In genomic region chr5:114087875-114088480, GRCm38 (mm10) we compare ENCODE assay signal across 15 mouse cellular contexts. TPM values are rescaled to one million over a fixed set of nuclear protein-coding genes. Genes with fewer than 3 reads are reported as not detected.
A peak's percentile ranks its signal among the peaks of the same experiment; 100 is the strongest.
DNase-seq lines count a peak whose midpoint lies in the region; TF ChIP-seq lines count a peak whose summit lies in the region.
"Had no signal": no experiment of that assay in that cellular context is flagged by ENCODE, and none has a peak within 500 bp of the region (broad histone marks: within the 10 kb centered on the region; RNA-seq: fewer than 3 reads in every experiment).

No protein-coding gene starts in this region.

- peak overlapping the region; percentile 74 for H3K27ac ChIP-seq in left cerebral cortex, adult 2 months
- H3K27ac ChIP-seq: embryonic facial prominence, embryonic 10.5 days; heart, adult 2 months; hindbrain, embryonic 15.5 days had no signal

- TF ChIP-seq CTCF in left cerebral cortex, adult 2 months (IDR thresholded peaks at IDR 0.05) = no peak

- intact Hi-C loops in left cerebral cortex, adult 2 months (cut with DNase I) = no loop called here
- intact Hi-C loops in heart, postnatal 25 days (cut with DNase I) = no loop called here

- DNase-seq in left cerebral cortex, adult 2 months (ENCODE audit: extremely low spot score in 1 of 2, low spot score in 2 of 2) = no peak
- DNase-seq in left cerebral cortex, adult 11 months (ENCODE audit: low spot score) = no peak
- peak; percentile 61 for DNase-seq in cerebellum, adult 11 months
- peak; percentile 71 to 77 for DNase-seq in cerebellum, postnatal 25 days
- DNase-seq in retina, postnatal 7 days (ENCODE audit: low read depth, low spot score) = peak; percentile 51
- no peak for DNase-seq in adrenal gland, adult 8-10 months
- DNase-seq in adrenal gland, postnatal 4 days (ENCODE audit: low spot score in 2 of 2) = no peak
- no peak for DNase-seq in heart, postnatal 25 days (ENCODE audit: low spot score)
- DNase-seq: adrenal gland, postnatal 10 days; heart, adult 2 months; kidney, adult 11 months; kidney, postnatal 10 days had no signal

- peak overlapping the region; percentile 19; the same call in 1 of the 2 replicates for H3K4me3 ChIP-seq in left cerebral cortex, adult 2 months
- H3K4me3 ChIP-seq: embryonic facial prominence, embryonic 10.5 days; erythroblast, embryonic 14.5 days; heart, adult 2 months; hindbrain, embryonic 15.5 days had no signal

RNA-seq across cellular contexts. Expression of gene Svop, which starts 3.4 kb away (rescaled TPM):
- 100 to 1,000 TPM; 172 to 190 TPM for total RNA-seq in left cerebral cortex, adult 2 months (2021)
- total RNA-seq in adrenal gland, adult 8-10 months (2022) = 1 to 10 TPM; 3.6 to 5.4 (median 4.9) TPM
- 1 to 10 TPM; 6.2 to 7.5 TPM for total RNA-seq in adrenal gland, postnatal 4 days (2021)
- not detected for total RNA-seq in heart, postnatal 25 days (2021)
- total RNA-seq: heart, adult 2 months had no signal

RNA-seq across cellular contexts. Expression of gene Usp30, which starts 22.7 kb away (rescaled TPM):
- total RNA-seq in left cerebral cortex, adult 2 months (2021) = 10 to 100 TPM; 39.4 to 42.1 TPM
- total RNA-seq in adrenal gland, adult 8-10 months (2022) = 10 to 100 TPM; 32.0 to 61.9 (median 50.0) TPM
- 10 to 100 TPM; 40.3 to 41.2 TPM for total RNA-seq in adrenal gland, postnatal 4 days (2021)
- 10 to 100 TPM in 1 of 2 experiments, 1 to 10 TPM in 1; 9.9 to 11.1 TPM for total RNA-seq in heart, postnatal 25 days (2021)

RNA-seq across cellular contexts. Expression of gene Alkbh2, which starts 40.0 kb away (rescaled TPM):
- 1 to 10 TPM; 5.9 to 7.2 TPM for total RNA-seq in left cerebral cortex, adult 2 months (2021)
- 10 to 100 TPM in 3 of 4 experiments, 1 to 10 TPM in 1; 5.8 to 13.5 (median 11.7) TPM for total RNA-seq in adrenal gland, adult 8-10 months (2022)
- 10 to 100 TPM in 1 of 2 experiments, 1 to 10 TPM in 1; 7.9 to 12.9 TPM for total RNA-seq in adrenal gland, postnatal 4 days (2021)
- 1 to 10 TPM in 1 of 2 experiments, under 1 TPM in 1; 0.83 to 1.4 TPM for total RNA-seq in heart, postnatal 25 days (2021)

RNA-seq across cellular contexts. Expression of gene Ung, which starts 42.2 kb away (rescaled TPM):
- total RNA-seq in left cerebral cortex, adult 2 months (2021) = 1 to 10 TPM; 2.6 to 3.1 TPM
- 1 to 10 TPM; 2.4 to 3.1 (median 2.8) TPM for total RNA-seq in adrenal gland, adult 8-10 months (2022)
- total RNA-seq in adrenal gland, postnatal 4 days (2021) = 10 to 100 TPM; 15.3 to 17.0 TPM
- total RNA-seq in heart, postnatal 25 days (2021) = 10 to 100 TPM; 29.7 to 32.3 TPM

RNA-seq across cellular contexts. Expression of gene Acacb, which starts 58.4 kb away (rescaled TPM):
- 1 to 10 TPM; 4.4 to 5.3 TPM for total RNA-seq in left cerebral cortex, adult 2 months (2021)
- 10 to 100 TPM; 68.9 to 85.3 (median 72.7) TPM for total RNA-seq in adrenal gland, adult 8-10 months (2022)
- 10 to 100 TPM; 25.6 to 31.5 TPM for total RNA-seq in adrenal gland, postnatal 4 days (2021)
- total RNA-seq in heart, postnatal 25 days (2021) = 100 to 1,000 TPM; 182 to 193 TPM

Comparison
In these comparisons a context has a peak if more than half of its experiments do, and no peak if none do; other contexts are left out.
1. DNase-seq: peak in cerebellum, adult 11 months (single experiment), cerebellum, postnatal 25 days (2 of 2) and retina, postnatal 7 days (single experiment); none in left cerebral cortex, adult 2 months (0 of 2), left cerebral cortex, adult 11 months (single experiment), adrenal gland, adult 8-10 months (single experiment), adrenal gland, postnatal 4 days (0 of 2) and heart, postnatal 25 days (single experiment).
2. RNA of gene Svop, which starts 3.4 kb away (total RNA-seq): 172 to 190 TPM in left cerebral cortex, adult 2 months; 6.2 to 7.5 TPM in adrenal gland, postnatal 4 days, 3.6 to 5.4 TPM in adrenal gland, adult 8-10 months and not detected in heart, postnatal 25 days; every median in the first group is over 10 times any median in the second.